Mouse (Mus musculus) erythroblast, embryonic 14.5 days (primary cell): ENCODE measurements around the gene Slc2a4. TPM values are rescaled to one million over a fixed set of nuclear protein-coding genes. Genes with fewer than 3 reads are reported as not detected.

Source experiments
- H3K27me3 ChIP-seq: 2 replicates; pipeline ENCODE4 v1.6.1; 2012; ENCODE audit warnings: inconsistent platforms; ENCODE audit not compliant: control insufficient read depth
- H3K36me3 ChIP-seq: 2 replicates; pipeline ENCODE4 v1.6.1; 2012; ENCODE audit warnings: mild to moderate bottlenecking, inconsistent platforms; ENCODE audit not compliant: control insufficient read depth
- H3K4me1 ChIP-seq: 2 replicates; pipeline ENCODE4 v1.6.1; 2012; ENCODE audit warnings: inconsistent platforms; ENCODE audit not compliant: control insufficient read depth
- H3K4me3 ChIP-seq: replicated peaks from 2 replicates; pipeline ENCODE3; 2012; ENCODE audit warnings: moderate library complexity, mild to moderate bottlenecking, inconsistent platforms
- H3K9me3 ChIP-seq: 2 replicates; pipeline ENCODE4 v1.6.1; 2012; ENCODE audit warnings: low read length, inconsistent platforms, mixed read lengths; ENCODE audit not compliant: control insufficient read depth
- GATA1 ChIP-seq: IDR thresholded peaks from 2 replicates; pipeline ENCODE4 v1.6.1; 2012; ENCODE audit warnings: low read length, inconsistent platforms, mixed read lengths
- TAL1 ChIP-seq: IDR thresholded peaks from 3 replicates; pipeline ENCODE4 v1.6.1; 2012; ENCODE audit warnings: low read length, inconsistent platforms, mixed read lengths
- polyA plus RNA-seq: library from polyadenylated mRNA; stranded (reverse); fragments of >175 nt; gene quantifications from 2 replicates; pipeline ENCODE4 v1.2.3, GENCODE M21; 2012

Gene Slc2a4
- polyA plus RNA-seq, 1 experiment, result 7.7 TPM

DNA sequence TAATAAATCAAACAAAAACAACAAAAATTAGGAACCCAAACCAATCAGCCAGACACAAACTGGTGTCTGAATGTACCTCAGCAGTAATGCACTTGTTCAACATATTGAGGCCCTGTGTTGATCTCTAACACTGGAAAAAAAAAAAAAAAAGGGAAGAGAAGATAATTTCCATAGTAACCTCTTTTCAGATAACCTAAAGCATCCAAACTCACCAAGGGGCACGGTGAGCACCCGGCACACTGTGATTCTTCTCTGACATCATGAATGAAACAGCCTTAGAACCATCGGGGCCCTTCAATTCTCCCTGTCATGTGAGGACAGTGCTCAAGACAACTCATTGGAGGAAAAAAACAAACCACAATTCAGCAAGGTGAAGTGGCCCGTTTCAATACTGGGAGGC lies 18.3 kb downstream of the Slc2a4 start:
- peaks cover 13% of the 10 kb centered on the region for H3K27me3 ChIP-seq
- TF ChIP-seq TAL1 (no peak), GATA1 (no peak)
- no peaks in the 10 kb centered on the region; the same call in 1 of the 2 replicates for H3K9me3 ChIP-seq
- H3K4me1 ChIP-seq, result peaks cover 12% of the 10 kb centered on the region
- H3K4me3 ChIP-seq, result no peak overlapping the region
- no peaks in the 10 kb centered on the region for H3K36me3 ChIP-seq

GRCm38 (mm10) chr11:69927501-69927900 lies 20.5 kb downstream of the Slc2a4 start:
- Histone ChIP-seq H3K4me3 (no peak overlapping the region), H3K27me3 (peaks cover 3% of the 10 kb centered on the region; the same call in 1 of the 2 replicates), H3K36me3 (no peaks in the 10 kb centered on the region), H3K9me3 (no peaks in the 10 kb centered on the region), H3K4me1 (peaks cover 20% of the 10 kb centered on the region)
- TF ChIP-seq GATA1 (no peak), TAL1 (no peak)

- Histone ChIP-seq H3K4me1 (peaks cover 54% of the 10 kb centered on the region), H3K27me3 (no peaks in the 10 kb centered on the region)
- TF ChIP-seq TAL1, result no peak
- TF ChIP-seq GATA1, result no peak
Measured at GRCm38 (mm10) chr11:69922796-69923195, 25.2 kb downstream of the Slc2a4 start.

GRCm38 (mm10) chr11:69922012-69922756 lies 25.8 kb downstream of the Slc2a4 start:
- Histone ChIP-seq H3K4me3 (peak overlapping the region; percentile 96), H3K27me3 (no peaks in the 10 kb centered on the region), H3K9me3 (no peaks in the 10 kb centered on the region), H3K4me1 (peaks cover 60% of the 10 kb centered on the region), H3K36me3 (peaks cover 28% of the 10 kb centered on the region)
- TF ChIP-seq TAL1, result no peak
- TF ChIP-seq GATA1, result no peak

More at GRCm38 (mm10) chr11:69922796-69923195, 25.2 kb downstream of the Slc2a4 start:
- H3K9me3 ChIP-seq, result no peaks in the 10 kb centered on the region
- peak overlapping the region; percentile 96 for H3K4me3 ChIP-seq
- peaks cover 22% of the 10 kb centered on the region for H3K36me3 ChIP-seq

DNA sequence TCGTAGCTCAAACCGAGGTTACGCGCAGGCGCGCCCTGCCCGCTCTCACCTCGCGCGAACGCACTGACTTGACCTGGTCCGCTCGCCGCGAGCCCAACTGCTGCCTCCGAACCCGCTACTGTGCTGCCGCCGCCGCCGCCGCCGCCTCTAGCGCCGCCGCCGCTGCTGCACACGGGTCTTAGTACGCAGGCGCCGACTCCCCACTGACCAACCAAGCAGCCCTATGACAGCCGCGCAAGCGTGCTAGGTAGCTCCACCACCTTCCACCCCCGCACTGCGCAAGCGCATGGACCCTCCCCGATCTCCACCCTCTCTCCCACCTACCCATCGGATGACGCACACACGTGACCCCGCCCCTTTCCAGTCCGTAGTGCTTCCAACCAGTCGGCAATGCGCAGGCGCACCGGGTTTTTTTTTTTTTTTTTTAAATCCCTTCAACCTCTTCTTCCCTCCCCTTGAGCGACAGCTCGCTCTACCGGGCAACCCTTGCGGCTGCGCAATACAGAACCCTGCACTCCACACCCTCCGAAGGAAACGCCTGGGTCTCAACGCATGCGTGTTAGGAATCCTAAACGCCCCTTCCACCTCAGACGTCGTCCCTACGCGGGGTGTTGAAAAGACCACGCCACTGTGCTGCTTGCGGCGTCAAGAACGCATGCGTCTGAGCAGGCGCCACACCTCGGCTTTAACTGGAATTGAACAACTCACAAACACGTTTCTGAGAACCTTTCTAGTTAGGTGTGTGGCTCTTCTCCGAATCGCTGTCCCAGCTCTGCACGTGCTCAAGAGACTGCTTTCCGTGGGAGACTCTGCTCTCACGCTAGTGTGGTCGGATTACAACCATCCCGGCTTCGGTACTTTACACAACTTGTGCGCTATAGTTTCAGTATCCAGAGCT lies 26.6 kb downstream of the Slc2a4 start, which contains the start of gene Eif5a:
Gene Eif5a, minus strand, starts transcription at position 845 of the 898 bp plus-strand sequence.
- no peak for TF ChIP-seq GATA1
- no peak for TF ChIP-seq TAL1
- H3K36me3 ChIP-seq, result peaks cover 36% of the 10 kb centered on the region
- no peaks in the 10 kb centered on the region for H3K9me3 ChIP-seq
- peak within 1 kb of the TSS; percentile 96 for H3K4me3 ChIP-seq
- no peaks in the 10 kb centered on the region for H3K27me3 ChIP-seq
- H3K4me1 ChIP-seq, result peaks cover 68% of the 10 kb centered on the region

- Histone ChIP-seq H3K27me3 (no peaks in the 10 kb centered on the region), H3K4me1 (peaks cover 78% of the 10 kb centered on the region), H3K9me3 (no peaks in the 10 kb centered on the region), H3K4me3 (peak overlapping the region; percentile 96), H3K36me3 (peaks cover 45% of the 10 kb centered on the region)
- TF ChIP-seq TAL1, result no peak
- no peak for TF ChIP-seq GATA1
Measured at GRCm38 (mm10) chr11:69920266-69921031, 27.5 kb downstream of the Slc2a4 start.

- H3K4me3 ChIP-seq, result peak overlapping the region; percentile 96
- peaks cover 52% of the 10 kb centered on the region for H3K36me3 ChIP-seq
- TF ChIP-seq GATA1 (no peak), TAL1 (no peak)
- no peaks in the 10 kb centered on the region for H3K27me3 ChIP-seq
- no peaks in the 10 kb centered on the region for H3K9me3 ChIP-seq
- peaks cover 84% of the 10 kb centered on the region for H3K4me1 ChIP-seq
Measured at GRCm38 (mm10) chr11:69919661-69920265, 28.2 kb downstream of the Slc2a4 start.

DNA sequence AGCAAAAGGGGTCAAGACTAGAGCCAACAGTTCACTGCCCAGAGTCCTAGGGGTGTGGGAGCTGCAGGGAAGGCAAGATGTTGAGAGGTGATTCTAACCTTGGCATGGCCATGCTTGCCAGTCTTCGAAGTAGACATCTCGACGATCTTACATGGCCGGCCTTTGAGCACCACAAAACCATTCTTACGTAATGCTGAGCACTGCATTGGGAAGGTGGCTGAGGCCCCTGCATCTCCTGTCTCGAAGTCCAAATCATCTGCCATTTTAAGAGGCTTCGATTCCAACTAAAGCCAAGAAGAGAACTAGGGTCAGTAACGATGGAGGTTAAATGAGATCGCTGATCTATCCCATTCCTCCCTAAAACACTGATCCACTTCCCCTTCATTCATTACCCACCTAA lies 28.9 kb downstream of the Slc2a4 start:
- no peak for TF ChIP-seq TAL1
- TF ChIP-seq GATA1, result no peak

More for the DNA sequence above, 28.9 kb downstream of the Slc2a4 start:
- Histone ChIP-seq H3K36me3 (peaks cover 59% of the 10 kb centered on the region), H3K9me3 (no peaks in the 10 kb centered on the region), H3K27me3 (no peaks in the 10 kb centered on the region), H3K4me3 (peak overlapping the region; percentile 96), H3K4me1 (peaks cover 89% of the 10 kb centered on the region)
